Mouse (Mus musculus) neural tube, embryonic 12.5 days (tissue): Measurements from ENCODE around the gene Dhx40. TPM values are rescaled to one million over a fixed set of nuclear protein-coding genes. Genes with fewer than 3 reads are reported as not detected.

Experiments
- polyA plus RNA-seq: library from polyadenylated mRNA; unstranded; fragments of >200 nt; fragmentation: Nextera tagmentation; extraction: Ambion mirVana; gene quantifications from 2 replicates; pipeline ENCODE4 v1.2.1, GENCODE M21; 2016

The Dhx40 gene
- polyA plus RNA-seq, 1 experiment from 2014 or later = 35.5 TPM

Other genes with a start within 250 kb of the Dhx40 start
- 96.6 and 97.0 TPM in 2 replicates for gene Vmp1, start 123.9 kb downstream of the Dhx40 start, polyA plus RNA-seq
- gene Ptrh2, start 123.8 kb downstream of the Dhx40 start, polyA plus RNA-seq = 32.0 and 32.7 TPM in 2 replicates
- gene Cltc, start 50.2 kb downstream of the Dhx40 start, polyA plus RNA-seq = 150 and 166 TPM in 2 replicates
- 6.3 and 6.6 TPM in 2 replicates for gene Ypel2, start 186.0 kb upstream of the Dhx40 start, polyA plus RNA-seq